Mouse (Mus musculus) adrenal gland, adult 18-20 months (tissue): ENCODE measurements around the gene Gpr183. TPM values are rescaled to one million over a fixed set of nuclear protein-coding genes. Genes with fewer than 3 reads are reported as not detected.

Experiments
- DNase-seq, 2 experiments: peaks; one replicate each; pipeline ENCODE4 v3.0.0; 2021 to 2022; ENCODE audit warnings: low spot score in 2 of 2
- total RNA-seq, 2 experiments: library from RNA; stranded (reverse); gene quantifications; 1 replicate in 1 of 2; 2 replicates in 1 of 2; pipeline ENCODE4 v1.2.3; 2021

Gpr183 gene
- total RNA-seq, 2 experiments from 2014 or later = 0.67 to 0.93 TPM

- peak in 1 of 2 experiments; percentile 13 for DNase-seq
Observed at GRCm38 (mm10) chr14:121933906-121934596, 30.9 kb downstream of the Gpr183 start.

GRCm38 (mm10) chr14:121932180-121932579, 32.8 kb downstream of the Gpr183 start:
- DNase-seq = peak in 1 of 2 experiments; percentile 12

- DNase-seq = peak in 1 of 2 experiments; percentile 15
Observed at GRCm38 (mm10) chr14:121931594-121931993, 33.4 kb downstream of the Gpr183 start.

DNA sequence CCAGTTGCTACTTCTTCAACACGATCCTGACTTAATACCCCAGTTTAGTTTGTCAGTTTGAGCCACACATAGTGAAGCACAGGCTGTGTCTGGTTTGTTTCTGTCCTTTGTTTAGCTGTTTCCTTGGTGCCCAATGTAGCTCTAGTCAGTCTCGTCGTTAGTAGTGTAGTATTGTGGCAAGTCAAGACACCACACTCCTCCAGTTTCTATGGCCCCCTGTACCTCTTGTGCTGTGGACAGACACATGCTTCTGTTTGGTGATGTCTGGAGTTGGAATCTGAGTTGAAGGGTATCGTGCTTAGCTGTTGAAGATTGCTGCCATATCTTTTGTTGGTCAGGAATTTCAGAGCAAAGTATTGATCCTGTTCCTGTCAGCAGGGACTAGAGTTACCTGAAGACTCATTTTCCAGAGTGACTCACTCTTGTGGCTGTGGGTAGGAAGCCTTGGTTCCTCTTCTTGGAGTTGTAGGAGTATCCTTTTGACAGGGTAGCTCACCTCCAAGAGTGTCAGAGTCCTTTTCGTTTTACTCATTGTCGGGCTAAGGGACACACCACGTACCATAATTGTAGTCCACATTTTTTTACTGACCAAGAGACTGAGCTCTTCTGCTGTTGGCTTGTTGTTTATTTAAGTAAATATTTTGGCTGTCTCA, 34.1 kb downstream of the Gpr183 start:
- peak in 1 of 2 experiments; percentile 9 for DNase-seq

DNA sequence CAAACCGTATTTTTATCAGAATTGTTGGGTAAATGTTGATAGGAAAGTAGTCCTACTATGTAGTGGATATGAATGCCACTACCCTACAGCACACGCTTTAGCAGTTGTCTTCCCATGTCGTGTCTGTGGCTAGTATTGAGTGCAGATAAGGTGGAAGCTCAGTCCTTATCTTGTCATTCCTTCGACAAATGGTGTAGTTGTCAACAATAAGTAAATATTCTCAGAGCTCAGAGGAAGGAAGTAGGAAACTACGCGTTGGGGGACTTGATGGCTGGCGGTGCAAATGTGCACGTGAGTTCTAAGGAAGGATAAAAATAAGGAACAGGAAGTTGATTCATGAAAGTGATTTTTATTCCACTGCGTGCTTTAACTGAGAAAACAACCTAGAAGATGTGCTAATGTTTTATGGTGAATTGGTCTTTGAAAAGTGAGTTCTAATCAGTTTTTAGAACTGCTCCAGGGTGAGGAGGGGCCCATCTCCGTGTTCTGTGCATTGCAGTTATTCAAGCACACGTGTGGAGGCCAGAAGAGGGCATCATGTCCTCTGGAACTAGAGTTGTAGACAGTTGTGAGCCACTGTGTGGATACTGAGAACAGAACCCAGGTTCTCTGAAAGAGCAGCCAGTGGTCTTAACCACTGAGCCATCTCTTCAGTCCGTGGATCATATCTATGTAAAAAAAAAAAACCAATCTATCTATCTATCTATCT, 35.6 kb downstream of the Gpr183 start:
- DNase-seq = peak in 1 of 2 experiments; percentile 3

- peak; percentile 33 to 41 for DNase-seq
Observed at GRCm38 (mm10) chr14:121928375-121929137, 36.4 kb downstream of the Gpr183 start.

- peak in 1 of 2 experiments; percentile 16 for DNase-seq
Observed at GRCm38 (mm10) chr14:121927451-121927850, 37.5 kb downstream of the Gpr183 start.

- DNase-seq = no peak
Observed at GRCm38 (mm10) chr14:121926901-121927300, 38.1 kb downstream of the Gpr183 start.

DNA sequence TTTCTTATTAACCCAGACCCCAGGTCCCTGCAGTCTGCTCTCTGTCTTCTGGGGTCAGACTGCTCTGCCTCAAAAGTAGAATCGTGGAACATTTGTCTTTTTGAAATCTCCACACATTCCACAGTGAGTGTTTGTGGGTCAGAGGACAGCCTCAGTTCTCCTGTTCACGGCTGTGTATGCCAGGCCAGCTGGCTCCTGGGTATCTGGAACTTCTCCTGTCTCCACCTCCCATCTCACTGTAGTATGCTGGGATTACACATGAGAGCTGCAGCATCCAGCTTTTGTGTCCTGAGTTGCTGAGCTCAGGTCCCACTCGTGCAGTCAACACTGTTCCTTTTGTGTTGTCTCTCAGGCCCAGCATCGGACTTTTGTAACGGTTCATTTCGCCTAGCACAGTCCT, 40.1 kb downstream of the Gpr183 start:
- peak in 1 of 2 experiments; percentile 7 for DNase-seq

- peak in 1 of 2 experiments; percentile 2 for DNase-seq
Observed at GRCm38 (mm10) chr14:121922731-121923130, 42.3 kb downstream of the Gpr183 start.

GRCm38 (mm10) chr14:121922016-121922415, 43.0 kb downstream of the Gpr183 start:
- peak in 1 of 2 experiments; percentile 14 for DNase-seq

GRCm38 (mm10) chr14:121920511-121921124, 44.4 kb downstream of the Gpr183 start:
- DNase-seq = no peak

GRCm38 (mm10) chr14:121919752-121920151, 45.2 kb downstream of the Gpr183 start:
- peak in 1 of 2 experiments; percentile 11 for DNase-seq

- peak in 1 of 2 experiments; percentile 4 for DNase-seq
Observed at GRCm38 (mm10) chr14:121918266-121918665, 46.7 kb downstream of the Gpr183 start.

GRCm38 (mm10) chr14:121916311-121917094, 48.5 kb downstream of the Gpr183 start:
- DNase-seq = no peak

DNA sequence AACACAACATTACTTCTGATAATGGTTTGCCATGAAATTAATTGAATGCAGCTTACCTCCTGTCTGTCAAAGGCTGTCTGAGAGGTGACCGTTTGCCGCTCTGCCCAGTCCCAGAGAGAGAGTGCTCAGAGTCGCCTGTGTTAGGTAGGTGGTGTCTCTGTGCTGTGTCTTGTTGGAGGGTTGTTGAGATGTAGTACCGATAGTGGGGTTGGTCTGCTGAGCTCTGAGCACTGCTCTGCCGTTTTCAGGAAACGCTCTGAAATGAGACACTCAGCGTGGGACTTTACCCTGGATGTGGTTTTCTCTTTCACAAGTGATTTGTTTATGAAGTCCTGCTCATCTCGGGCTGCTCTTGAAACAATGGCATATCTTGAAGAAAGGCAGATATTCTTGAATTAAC, 49.4 kb downstream of the Gpr183 start, which contains the start of gene Gpr18:
TSS of gene Gpr18 (minus strand) at position 161 of the 400 bp plus-strand sequence.
- DNase-seq = no peak

- DNase-seq = no peak
Observed at GRCm38 (mm10) chr14:121915143-121915542, 49.9 kb downstream of the Gpr183 start.

- no peak for DNase-seq
Observed at GRCm38 (mm10) chr14:121912501-121912900, 52.5 kb downstream of the Gpr183 start.

DNA sequence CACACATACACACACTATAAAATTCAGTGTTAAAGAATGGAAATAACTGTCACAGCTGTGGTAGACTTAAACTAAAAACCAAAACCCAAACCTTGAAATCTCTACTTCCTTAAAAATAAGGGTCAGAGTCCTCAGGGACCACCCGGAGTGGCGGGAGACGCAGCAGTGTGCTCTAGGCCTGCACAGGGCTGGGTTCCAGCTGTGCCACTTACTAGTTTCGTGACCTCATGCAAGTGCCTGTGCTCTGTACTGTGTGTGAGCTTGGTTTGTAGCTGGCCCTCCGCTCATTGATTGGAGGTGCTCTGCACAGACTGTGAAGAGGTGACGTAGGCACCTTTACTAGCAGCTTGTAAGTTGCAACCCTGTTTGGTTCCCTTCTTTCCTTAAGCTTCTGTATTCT, 55.1 kb downstream of the Gpr183 start:
- no peak for DNase-seq
